Mouse (Mus musculus): ENCODE data around the gene Hspa1b.
"Not testable (repeated sequence)": the region's sequence is repeated elsewhere in the genome, so short reads cannot be mapped to it uniquely, and the experiment has no call there.

Hspa1b gene

DNA sequence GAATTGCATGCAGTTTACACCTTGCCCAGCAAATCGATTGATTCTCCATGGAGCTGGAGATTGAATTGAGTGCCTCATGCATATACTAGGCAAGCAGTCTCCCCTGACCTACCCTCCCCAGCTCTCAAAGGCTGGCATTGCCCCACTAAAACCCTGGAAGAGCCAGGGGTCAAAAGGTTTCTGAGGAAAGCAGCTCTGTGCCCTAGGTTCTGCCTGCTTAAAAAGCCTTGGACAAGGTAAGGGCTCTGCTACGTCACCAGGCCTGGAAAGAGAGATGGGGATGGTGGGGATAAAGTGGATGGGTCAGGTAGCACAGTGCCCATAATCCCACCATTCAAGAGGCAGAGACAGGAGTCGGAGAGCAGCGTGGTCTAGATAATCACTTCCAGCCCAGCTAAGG lies 4.2 kb downstream of the Hspa1b start:
- DNase-seq (ENCODE audit: low spot score): no peak

DNA sequence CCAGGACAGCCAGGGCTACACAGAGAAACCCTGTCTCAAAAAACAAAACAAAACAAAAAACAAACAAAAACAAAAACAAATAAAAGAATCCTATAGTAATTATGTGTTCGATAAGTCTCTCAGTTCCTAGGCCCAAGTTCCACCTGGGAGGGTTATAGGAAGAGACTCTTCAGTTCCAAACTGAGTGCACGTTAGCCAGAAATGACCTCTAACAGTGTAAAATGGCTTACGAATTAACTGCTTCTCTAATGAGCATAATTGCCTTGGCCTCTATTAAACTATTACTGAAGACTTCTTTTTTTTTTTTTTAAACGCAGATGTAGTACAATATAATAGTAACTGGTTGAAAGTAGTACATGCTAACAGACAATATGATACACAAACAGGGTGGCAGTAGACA lies 5.1 kb downstream of the Hspa1b start:
- no peak for DNase-seq (ENCODE audit: low spot score)

DNA sequence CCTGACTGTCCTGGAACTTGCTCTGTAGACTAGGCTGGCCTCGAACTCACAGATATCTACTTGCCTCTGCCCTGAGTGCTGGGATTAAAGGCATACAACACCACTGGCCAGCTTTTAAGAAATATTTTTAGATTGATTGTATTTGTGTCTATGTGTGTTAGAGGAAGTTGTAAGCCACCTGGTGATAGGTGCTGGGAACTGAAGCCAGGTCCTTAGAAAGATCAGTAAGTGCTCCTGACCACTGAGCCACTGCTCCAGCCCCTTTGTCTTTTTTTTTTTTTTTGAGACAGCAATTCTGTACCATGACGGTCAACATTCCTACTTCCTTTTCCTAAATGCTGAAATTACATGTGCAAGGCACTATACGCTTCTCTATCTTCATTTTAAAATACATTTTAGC lies 5.8 kb downstream of the Hspa1b start:
- no peak for DNase-seq (ENCODE audit: low spot score)

DNA sequence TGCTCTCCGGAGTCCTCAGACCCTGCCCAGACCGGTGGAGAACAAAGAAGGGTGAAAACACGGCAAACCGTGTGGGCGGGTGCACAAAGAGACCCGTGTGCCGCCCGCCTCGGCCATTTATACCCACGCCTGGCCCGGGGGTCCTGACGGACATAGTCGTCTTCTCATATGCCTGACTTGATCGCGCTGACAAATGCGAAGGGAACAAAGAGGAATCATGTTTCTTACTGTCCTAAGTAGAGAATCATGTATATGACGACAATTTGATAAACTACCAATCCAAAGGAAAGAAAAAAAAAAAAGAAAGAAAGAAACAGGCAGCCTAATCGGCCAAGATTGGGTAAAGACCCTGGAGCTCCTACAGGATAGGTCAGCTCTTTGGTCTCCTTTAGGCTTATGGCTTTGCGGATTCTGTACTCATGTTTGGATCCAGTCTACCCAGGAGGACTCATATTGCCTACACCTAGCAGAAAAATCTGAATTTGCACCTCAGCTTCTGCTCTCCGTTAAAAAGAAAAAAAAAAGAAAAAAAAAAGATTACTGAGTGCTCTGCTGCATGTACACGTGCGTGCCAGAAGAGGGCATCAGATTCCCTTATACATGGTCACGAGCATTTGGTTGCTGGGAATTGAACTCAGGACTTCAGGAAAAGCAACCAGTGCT lies 6.5 kb downstream of the Hspa1b start:
- peak; percentile 81 for DNase-seq (ENCODE audit: low spot score)

DNA sequence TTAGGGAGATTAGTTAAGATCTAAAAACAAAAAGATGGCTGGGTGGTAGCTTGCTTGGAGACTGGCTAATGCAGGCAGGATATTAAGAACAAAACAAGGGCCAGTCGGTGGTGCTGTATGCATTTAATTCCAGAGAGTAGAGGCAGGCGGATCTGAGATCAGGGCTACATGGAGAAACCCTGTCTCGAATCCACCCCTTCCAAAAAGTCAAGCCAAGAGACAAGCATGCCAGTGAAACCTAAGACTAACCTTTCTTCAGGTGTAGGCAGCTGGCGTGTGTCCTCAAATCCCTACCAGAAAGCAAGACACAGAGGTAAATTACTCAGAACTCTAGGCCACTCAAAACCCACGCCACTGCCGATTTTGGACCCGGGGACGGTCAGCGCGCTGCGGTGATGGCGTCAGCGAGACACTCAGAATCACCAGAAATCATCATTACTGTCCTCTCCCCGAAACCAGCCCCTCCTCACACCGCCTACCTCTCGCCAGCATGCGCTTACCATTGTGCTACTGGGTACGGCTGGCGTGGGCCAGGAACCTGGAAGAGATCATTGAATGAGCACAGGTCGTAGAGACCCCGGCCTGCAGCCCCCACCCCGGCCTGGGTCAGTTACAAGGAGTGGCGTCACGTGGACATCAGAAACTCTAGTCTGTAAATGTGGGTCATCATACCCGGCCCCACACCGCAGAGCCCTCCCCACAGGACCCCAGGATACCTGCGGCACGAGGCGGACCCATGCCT lies 7.2 kb downstream of the Hspa1b start:
- DNase-seq (ENCODE audit: low spot score): no peak

DNA sequence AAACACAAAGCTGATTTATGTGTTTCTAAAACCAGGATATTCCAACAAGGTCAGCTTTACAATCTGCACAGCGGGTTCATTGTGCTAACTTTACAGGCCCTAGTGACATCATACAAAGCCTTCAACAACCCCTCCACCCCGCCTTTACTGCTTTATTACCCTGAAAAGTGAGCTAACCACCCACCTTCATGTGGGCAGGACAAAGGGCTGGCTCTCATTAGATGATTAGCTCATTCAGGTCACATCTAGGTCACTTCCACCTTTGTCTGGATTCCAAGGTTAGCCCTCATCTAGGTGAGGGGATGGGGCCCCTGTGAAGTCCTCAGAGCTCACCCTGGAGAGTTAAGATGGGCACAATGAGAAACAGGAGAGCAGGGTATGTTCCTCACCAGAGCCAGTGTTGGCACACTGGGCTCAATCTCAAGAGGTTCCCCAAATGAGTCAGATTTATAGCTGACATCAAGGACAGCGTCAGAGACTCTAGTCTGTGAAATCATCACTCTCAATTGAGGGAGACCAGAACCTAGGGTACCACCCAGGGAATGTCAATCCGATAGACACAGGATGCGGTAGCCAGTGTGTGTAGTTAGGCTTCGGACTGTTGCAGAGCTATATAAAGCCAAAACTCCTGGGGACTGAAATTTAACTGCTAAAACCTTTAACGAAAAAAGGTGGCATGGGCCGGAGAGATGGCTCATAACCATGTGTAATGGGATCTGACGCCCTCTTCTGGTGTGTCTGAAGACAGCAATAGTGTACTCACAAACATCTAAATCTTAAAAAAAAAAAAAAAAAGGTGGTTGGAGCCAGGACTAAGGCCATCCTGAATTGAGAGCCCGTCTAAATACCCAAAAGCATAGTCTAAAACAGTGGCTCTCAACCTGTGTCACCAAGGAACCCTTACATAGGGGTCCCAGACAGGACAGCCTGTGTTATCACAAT lies 8.3 kb downstream of the Hspa1b start:
- no peak for DNase-seq (ENCODE audit: low spot score)

DNA sequence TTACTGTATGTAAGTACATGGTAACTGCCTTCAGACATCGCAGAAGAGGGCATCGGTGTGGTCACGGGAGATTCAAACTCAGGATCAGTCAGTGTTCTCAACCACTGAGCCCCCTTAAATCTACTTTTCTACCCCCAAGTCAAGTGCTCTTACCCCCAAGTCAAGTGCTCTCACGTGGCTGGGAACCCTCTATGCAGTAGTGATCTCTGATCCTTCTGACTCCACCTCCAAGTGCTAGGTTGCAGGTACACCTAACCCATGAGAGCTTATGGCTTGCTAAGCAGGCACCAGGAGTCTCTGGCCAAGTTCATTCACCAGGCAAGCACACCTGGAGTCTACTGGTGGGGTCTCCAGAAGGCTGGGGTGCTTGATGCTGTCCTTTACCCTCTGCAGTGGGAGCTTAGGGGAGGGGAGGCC lies 9.5 kb downstream of the Hspa1b start:
- no peak for DNase-seq (ENCODE audit: low spot score)

DNA sequence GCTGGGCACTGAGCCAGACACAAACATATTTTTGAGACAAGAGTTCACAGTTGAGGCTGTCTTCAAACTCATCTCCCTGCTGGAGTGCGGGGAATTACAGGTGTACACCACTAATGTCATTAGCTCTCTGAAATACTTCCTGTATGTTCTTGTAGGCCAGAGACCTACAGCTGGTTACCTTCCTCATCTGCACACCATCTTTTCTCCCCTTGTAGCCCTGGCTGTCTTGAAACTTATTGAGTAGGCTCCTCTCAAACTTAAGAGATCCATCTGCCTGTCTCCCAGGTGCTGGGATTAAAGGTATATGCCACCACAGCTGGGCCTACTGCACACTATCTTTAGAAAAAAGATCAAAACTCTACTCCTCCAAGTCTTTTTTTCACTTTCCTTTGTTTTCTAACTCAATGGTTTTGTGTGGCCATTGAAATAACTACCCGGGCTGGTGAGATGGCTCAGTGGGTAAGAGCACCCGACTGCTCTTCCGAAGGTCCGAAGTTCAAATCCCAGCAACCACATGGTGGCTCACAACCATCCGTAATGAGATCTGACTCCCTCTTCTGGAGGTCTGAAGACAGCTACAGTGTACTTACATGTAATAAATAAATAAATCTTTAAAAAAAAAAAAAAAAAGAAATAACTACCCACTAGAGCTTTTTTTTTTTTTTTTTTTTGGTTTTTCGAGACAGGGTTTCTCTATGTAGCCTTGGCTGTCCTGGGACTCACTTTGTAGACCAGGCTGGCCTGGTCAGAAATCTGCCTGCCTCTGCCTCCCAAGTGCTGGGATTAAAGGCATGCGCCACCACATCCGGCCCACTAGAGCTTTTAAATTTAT lies 10.1 kb downstream of the Hspa1b start:
- not testable (repeated sequence) for DNase-seq (ENCODE audit: low spot score)

DNA sequence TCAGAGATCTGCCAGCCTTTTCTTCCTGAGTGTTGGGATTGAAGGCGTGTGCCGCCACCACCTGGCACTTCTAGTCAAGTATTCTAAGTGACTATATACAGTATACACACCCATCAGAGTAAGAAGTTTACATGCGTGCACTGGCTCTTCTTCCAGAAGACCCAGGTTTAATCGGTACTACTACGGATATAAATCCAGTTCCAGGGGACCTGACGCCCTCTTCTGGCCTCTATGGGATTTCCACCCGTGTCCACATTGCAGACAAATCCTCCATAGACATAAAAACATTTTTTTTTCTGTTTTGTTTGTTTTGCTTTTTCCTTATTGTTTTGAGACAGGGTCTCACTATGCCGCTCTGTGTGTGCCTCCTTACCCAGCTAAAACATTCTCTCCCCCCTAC lies 11.4 kb downstream of the Hspa1b start:
- no peak for DNase-seq (ENCODE audit: low spot score)

DNA sequence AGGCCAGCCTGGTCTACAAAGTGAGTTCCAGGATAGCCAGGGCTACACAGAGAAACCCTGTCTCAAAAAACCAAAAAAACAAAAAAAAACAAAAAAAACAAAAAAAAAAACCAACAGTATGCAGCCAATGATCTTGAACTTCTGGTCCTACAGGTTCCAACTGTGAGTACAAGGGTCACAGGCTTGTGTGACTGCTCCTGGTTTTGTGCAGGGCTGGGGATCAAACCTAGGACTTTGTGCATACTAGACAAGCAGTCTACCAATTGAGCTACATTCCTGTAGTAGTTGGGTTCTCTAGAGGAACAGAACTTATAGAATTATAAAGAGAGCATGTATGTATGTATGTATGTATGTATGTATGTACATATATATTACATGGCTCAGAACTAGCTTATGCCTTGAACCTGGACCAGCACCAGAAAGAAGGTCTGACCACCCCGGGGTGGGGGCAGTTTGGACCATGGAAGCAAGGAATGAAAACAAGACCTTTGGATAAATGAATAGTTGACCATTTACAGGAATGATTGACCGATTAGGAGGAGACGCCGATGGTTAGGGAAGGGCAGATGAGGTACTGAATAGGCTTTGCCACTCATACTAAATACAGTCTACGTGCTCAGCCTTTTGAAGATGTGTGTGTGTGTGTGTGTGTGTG lies 12.4 kb downstream of the Hspa1b start:
- DNase-seq (ENCODE audit: low spot score): no peak

DNA sequence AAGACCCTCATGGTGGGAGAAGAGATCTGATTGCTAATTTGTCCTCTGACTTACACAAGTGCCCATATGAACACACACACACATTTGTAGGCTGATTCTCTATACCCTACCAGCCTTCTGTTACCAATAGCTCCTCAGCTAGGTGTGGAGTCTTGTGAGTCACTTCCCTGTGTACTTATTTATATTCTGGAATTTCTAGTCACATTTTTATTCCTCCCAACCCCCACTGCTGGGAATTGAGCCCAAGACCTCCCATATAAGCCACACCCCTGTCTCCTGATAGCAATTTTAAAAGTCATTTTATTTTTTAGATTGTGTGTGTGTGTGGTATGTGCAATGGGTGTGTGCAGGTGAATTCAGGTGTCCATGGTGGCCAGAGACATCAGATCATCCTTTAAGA lies 14.7 kb downstream of the Hspa1b start:
- DNase-seq (ENCODE audit: low spot score): no peak

DNA sequence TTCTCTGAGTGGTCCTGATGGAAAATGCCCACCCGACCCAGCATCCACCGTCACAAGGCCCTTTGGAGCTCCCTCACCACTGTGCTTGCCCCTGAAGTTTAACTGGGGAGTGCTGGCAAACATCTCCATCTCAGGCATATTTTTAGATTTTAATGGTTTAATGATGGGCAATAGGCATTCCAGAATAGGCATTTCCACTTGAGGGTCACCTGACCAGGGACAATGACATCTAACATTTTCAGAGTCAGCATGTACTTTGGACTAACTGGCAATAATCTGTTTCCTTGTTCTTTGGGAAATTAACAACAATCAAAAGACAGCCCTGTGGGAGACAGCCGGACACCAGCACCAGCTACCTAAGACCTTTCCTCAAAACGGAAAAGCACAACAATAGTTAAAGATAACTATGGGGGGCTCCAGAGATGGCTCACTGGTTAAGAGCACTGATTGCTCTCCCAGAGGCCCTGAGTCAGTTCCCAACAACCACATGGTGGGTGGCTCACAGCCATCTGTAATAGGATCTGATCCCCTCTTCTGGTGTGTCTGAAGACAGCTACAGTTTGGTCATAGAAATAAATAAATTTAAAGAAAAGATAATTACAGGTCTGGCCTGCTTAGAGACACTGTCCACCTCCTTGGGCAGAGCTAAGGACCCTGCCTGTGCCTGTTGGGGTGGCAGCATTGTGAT lies 15.8 kb downstream of the Hspa1b start:
- DNase-seq (ENCODE audit: low spot score): no peak

DNA sequence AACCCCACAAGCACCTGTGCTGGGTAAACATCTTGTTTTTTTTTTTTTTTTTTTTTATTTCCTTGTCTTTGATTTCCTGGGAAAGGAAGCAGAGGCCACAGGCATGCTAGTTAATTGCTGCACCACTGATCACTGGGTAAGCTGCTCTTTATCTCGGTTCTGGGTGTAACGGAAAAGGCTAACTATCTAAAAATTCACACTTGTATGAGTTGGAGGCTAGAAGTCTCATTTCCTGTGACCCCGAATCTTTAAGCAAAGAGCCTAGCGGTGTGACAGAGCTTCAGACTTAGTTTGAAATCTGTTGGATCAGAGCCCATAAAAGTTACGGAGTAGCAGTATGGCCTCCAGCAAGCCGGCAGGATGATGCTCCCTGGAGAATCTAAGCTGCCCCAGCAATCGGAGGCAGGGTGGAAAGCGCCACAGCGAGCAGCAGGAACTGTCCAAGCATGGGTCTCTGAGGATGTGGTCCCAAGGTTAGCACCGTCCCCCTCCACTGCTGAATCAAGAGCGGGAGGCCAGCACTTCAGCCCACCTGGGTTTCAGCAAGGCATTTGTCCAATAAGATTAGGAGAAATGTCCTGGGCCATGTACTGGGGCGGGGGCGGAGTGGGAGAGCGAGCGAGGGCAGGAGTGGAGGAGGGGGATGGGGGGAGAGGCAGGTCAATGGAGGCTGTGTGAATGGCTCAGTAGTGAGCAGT lies 17.5 kb downstream of the Hspa1b start:
- DNase-seq (ENCODE audit: low spot score): no peak

DNA sequence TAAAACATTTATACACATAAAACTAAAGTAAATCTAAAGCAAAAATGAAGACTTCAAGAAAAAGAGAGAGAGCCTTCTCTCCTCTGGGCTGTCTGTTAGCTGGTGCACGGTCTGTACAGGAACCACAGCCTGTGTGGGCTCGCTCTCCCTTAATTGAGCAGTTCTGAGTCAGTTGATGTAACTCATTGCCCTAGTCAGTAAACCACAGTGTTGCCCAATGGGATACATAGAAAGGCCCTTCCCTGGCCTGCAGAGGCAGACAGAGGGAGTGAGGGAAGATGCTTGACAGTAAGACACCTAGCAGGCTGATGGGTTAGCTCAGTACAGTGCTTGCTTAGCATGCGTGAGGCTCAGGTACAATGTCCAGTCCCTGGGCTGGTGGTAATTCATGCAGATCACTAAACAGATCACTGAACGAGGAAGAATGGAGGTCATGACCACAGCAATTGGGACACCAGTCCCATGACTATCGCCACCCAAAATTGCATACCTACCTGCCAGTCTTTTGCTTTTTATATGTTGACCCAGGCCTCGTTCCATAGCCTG lies 21.0 kb downstream of the Hspa1b start:
- DNase-seq (ENCODE audit: low spot score): no peak

DNA sequence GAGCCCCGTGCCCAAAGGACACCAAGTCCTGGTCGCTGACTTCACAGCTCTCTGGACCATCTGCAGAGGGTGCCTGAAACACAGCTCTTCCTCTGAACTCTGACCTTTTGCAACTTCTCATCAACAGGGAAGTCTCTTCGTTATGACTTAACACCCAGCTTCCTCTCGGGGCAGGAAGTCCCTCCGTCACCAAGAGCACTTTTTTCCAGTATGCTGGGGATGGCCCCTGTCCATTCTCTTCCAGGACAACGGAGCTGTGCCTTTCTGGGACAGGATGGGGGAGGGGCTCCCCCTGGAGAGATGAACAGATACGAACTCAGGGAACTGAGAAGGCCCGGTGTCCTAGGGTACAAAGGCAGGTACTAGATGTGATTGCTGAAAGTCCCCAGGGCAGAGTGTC lies 24.2 kb downstream of the Hspa1b start:
- DNase-seq (ENCODE audit: low spot score): no peak

DNA sequence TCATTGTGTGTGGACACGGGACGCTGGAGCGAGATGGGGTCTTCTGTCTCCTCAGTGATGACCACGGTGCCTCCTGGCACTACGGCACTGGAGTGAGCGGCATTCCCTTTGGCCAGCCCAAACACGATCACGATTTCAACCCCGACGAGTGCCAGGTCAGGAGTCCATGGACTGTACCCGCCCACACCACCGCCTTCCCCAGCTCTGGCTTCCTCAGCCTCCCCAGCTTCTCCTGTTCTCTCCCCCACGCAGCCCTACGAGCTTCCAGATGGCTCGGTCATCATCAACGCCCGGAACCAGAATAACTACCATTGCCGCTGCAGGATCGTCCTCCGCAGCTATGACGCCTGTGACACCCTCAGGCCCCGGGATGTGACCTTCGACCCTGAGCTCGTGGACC lies 25.0 kb downstream of the Hspa1b start:
- no peak for DNase-seq (ENCODE audit: low spot score)

DNA sequence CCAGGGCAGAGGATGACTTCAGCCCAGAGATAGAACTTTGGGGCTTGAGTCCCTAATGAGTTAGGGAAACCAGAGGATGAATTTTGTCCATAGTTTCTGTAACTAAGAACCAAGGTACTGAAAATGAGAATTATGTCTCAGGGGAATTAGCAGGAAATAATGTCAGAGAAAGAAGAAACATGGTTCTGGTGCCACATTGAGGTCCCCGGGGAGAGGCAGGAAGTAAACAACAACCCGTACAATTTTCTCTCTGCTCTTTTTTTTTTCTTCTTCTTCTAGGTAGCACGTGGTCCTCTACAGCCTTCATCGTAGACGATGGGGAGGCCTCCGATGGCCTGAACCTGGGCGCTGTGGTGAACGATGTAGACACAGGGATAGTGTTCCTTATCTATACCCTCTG lies 26.8 kb downstream of the Hspa1b start:
- no peak for DNase-seq (ENCODE audit: low spot score)

DNA sequence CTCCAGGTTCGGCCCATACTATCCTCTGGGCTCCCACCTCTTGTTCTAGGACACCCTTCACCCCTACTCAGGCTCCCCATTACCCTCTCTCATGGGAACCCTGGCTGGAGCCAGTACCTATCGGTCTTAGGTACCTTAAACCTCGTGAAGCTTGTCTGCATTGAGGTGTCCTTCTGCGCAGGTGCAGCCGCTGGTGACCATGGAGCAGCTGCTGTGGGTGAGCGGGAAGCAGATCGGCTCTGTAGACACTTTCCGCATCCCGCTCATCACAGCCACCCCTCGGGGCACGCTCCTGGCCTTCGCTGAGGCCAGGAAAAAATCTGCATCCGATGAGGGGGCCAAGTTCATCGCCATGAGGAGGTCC lies 27.3 kb downstream of the Hspa1b start:
- DNase-seq (ENCODE audit: low spot score): no peak

DNA sequence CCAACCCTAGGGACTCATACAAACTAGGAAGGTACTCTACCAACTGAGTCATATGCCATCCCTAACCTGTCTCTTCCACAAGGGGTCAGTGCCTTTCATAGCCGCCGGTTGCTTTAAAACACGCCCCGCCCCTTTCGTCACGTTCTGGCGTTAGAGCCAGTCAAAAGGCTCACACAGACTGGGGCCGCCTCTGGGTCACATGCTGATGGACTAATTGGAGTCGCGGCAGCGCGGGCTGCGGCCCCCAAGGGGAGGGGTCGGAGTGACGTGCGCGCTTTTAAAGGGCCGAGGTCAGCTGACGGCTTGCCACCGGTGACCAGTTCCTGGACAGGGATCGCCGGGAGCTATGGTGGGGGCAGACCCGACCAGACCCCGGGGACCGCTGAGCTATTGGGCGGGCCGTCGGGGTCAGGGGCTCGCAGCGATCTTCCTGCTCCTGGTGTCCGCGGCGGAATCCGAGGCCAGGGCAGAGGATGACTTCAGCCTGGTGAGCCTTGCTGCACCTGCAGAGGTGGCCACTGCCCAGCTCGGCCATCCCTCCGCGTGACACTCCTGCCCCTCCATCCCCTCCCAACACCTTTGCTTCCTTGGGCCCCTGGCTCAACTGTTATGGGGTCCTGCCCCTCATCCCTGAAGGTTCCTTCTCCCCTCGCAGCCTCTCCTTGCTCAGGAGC lies 27.8 kb downstream of the Hspa1b start, which contains the start of gene Neu1:
Neu1 (plus strand) TSS at position 193 of the 674 bp plus-strand sequence.
- DNase-seq (ENCODE audit: low spot score): peak; percentile 96
